8 mouse cellular contexts compared by ENCODE assay signal in the genomic region with DNA sequence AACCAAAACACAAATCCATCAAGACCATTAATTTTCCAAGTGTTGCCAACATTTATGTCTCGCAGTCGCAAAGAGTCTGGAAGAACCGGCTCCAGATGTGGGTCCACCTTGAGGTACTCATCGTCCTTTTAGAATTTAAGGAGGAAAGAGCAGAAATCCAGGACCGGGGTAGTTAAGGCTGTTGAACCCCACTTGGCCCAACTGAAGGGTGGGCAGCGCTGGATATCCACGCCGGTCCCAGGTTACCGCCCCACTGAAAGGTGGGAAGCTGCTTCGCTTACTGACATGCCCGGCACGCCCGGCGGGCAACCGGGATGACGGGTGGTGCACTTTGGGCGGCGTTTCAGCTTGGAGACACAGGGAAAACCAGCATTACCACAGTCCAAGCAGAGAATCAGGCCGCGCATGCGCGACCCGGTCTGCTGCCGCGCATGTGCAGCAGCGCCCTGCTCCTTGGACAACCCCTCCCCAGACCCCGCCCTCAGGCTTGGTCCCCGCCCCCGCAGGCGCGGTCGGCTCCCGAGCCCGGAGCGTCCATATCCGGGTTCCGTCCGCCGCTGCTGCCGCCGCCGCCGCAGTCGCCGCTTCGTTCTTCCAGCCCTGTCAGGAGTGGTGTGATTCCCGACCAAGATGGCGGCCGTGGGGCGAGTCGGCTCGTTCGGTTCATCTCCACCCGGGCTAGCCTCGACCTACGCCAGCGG. TPM values are rescaled to one million over a fixed set of nuclear protein-coding genes. Genes with fewer than 3 reads are reported as not detected.
DNase-seq lines count a peak whose midpoint lies in the region; ATAC-seq lines count a peak whose summit lies in the region.

A gene (plus strand): TSS at position 539 of the 701 bp plus-strand sequence.

- peak; percentile 94 for ATAC-seq in hematopoietic stem cell, adult 5-6 weeks (replicated peaks in 1 of 2; ENCODE audit: insufficient read depth in 1 of 2, low FRiP score in 2 of 2, low TSS enrichment in 1 of 2, low read depth in 1 of 2, poor library complexity in 2 of 2, severe bottlenecking in 2 of 2)
- ATAC-seq in lung, embryonic 16.5 days (ENCODE audit: low read depth), result peak; percentile 98

- peak within 1 kb of the TSS; percentile 84 for H3K27ac ChIP-seq in lung, embryonic 16.5 days (ENCODE audit: low read length)

- H3K4me2 ChIP-seq in lung, embryonic 16.5 days (ENCODE audit: low read depth, low read length), result peak within 1 kb of the TSS; percentile 86

- DNase-seq in MEL-GATA-1-ER (ENCODE audit: extremely low read depth, low read depth), result peak; percentile 79
- peak; percentile 99 for DNase-seq in cerebellum, adult 8-10 months
- DNase-seq in forelimb bud, embryonic 11.5 days (ENCODE audit: low read depth, low spot score), result peak; percentile 98
- DNase-seq in layer of hippocampus, adult 9-10 months (ENCODE audit: low spot score), result peak; percentile 91
- DNase-seq in ovary, postnatal 10 days (ENCODE audit: low spot score), result peak; percentile 95
- peak; percentile 94 to 98 for DNase-seq in thymus, postnatal 10 days (ENCODE audit: low spot score in 2 of 2)

- no peaks in the 10 kb centered on the region; the same call in 1 of the 2 replicates for H3K36me3 ChIP-seq in lung, embryonic 16.5 days (ENCODE audit: control insufficient read depth, insufficient read depth, low read length)

- under 1% methylated on average over 52 of the region's 57 CpGs for WGBS in lung, embryonic 16.5 days

- H3K4me3 ChIP-seq in lung, embryonic 16.5 days (ENCODE audit: low read length), result peak within 1 kb of the TSS; percentile 96

- H3K9me3 ChIP-seq in lung, embryonic 16.5 days (ENCODE audit: control insufficient read depth, low read length), result no peaks in the 10 kb centered on the region

- peaks cover 18% of the 10 kb centered on the region for H3K4me1 ChIP-seq in lung, embryonic 16.5 days (replicated peaks; ENCODE audit: control insufficient read depth, insufficient read depth, low read length)

- peak within 1 kb of the TSS; percentile 95 for H3K9ac ChIP-seq in lung, embryonic 16.5 days (ENCODE audit: low read length)

- H3K27me3 ChIP-seq in lung, embryonic 16.5 days (ENCODE audit: control insufficient read depth, insufficient read depth, low read depth, low read length), result no peaks in the 10 kb centered on the region

RNA-seq across cellular contexts. Expression of the gene that starts here (rescaled TPM):
- total RNA-seq in hematopoietic stem cell, adult 5-6 weeks (2017), result 48.2 and 62.9 TPM in 2 replicates
- polyA plus RNA-seq in lung, embryonic 16.5 days (2015; fragmentation: Nextera tagmentation; extraction: Ambion mirVana), result 53.0 and 59.0 TPM in 2 replicates

Comparison
In these comparisons a context has a peak if more than half of its experiments do, and no peak if none do; other contexts are left out.
1. Peak in every context shown above with its lines: DNase-seq, ATAC-seq, H3K4me3 ChIP-seq and H3K27ac ChIP-seq.